Mouse (Mus musculus) embryonic facial prominence, embryonic 14.5 days (tissue): ENCODE results near the gene Psme1. TPM values are rescaled to one million over a fixed set of nuclear protein-coding genes. Genes with fewer than 3 reads are reported as not detected.

Experiments
- ATAC-seq: fragments of 200-750 bp; cut with Nextera tagmentation; 2 replicates; pipeline ENCODE4 v1.8.0; 2017; ENCODE audit warnings: low read depth, moderate number of reproducible peaks, moderate TSS enrichment
- DNase-seq: peaks from one replicate; pipeline ENCODE4 v3.0.0-alpha.2; 2015; ENCODE audit warnings: low spot score
- H3K27ac ChIP-seq: fragments of 300-500 bp; sonication (generic); replicated peaks from 2 replicates; pipeline ENCODE4 v1.5.1; 2014; ENCODE audit warnings: low read depth, mild to moderate bottlenecking, low read length, moderate library complexity
- H3K27me3 ChIP-seq: fragments of 300-500 bp; sonication (generic); replicated peaks from 2 replicates; pipeline ENCODE4 v1.6.1; 2014; ENCODE audit warnings: low read length; ENCODE audit not compliant: control insufficient read depth, insufficient read depth
- H3K36me3 ChIP-seq: fragments of 300-500 bp; sonication (generic); 2 replicates; pipeline ENCODE4 v1.6.1; 2014; ENCODE audit warnings: low read length, mixed read lengths; ENCODE audit not compliant: control insufficient read depth, insufficient read depth
- H3K4me1 ChIP-seq: fragments of 300-500 bp; sonication (generic); 2 replicates; pipeline ENCODE4 v1.6.1; 2014; ENCODE audit warnings: antibody characterized with exemption, low read length; ENCODE audit not compliant: control insufficient read depth, insufficient read depth
- H3K4me2 ChIP-seq: fragments of 300-500 bp; sonication (generic); 2 replicates; pipeline ENCODE4 v1.6.1; 2014; ENCODE audit warnings: low read depth, mild to moderate bottlenecking, low read length, moderate library complexity, mixed read lengths
- H3K4me3 ChIP-seq: fragments of 300-500 bp; sonication (generic); 2 replicates; pipeline ENCODE4 v1.5.1; 2014; ENCODE audit warnings: low read depth, mild to moderate bottlenecking, low read length
- H3K9ac ChIP-seq: fragments of 300-500 bp; sonication (generic); 2 replicates; pipeline ENCODE4 v1.6.1; 2014; ENCODE audit warnings: low read depth, mild to moderate bottlenecking, low read length, moderate library complexity, mixed read lengths
- H3K9me3 ChIP-seq: fragments of 300-500 bp; sonication (generic); 2 replicates; pipeline ENCODE4 v1.6.1; 2016; ENCODE audit warnings: low read length; ENCODE audit not compliant: control insufficient read depth
- WGBS: fragments of 180-500 bp; shearing (Covaris S2); extraction: QIAGEN DNeasy Blood & Tissue Kit; methylation state at CpG from one replicate; pipeline ENCODE4 v1.1.7; 2014; 5-methylcytosine and 5-hydroxymethylcytosine counted together
- polyA plus RNA-seq: library from polyadenylated mRNA; unstranded; fragments of >200 nt; fragmentation: Nextera tagmentation; extraction: Ambion mirVana; gene quantifications from 2 replicates; pipeline ENCODE4 v1.2.1, GENCODE M21; 2014

Psme1 gene
- polyA plus RNA-seq, 1 experiment from 2014 or later, result 123 TPM

GRCm38 (mm10) chr14:55603271-55603632, 25.3 kb downstream of the Psme1 start, which contains the start of gene Irf9:
Gene Irf9, plus strand, starts transcription at chr14:55603571.
- Histone ChIP-seq H3K9me3 (no peaks in the 10 kb centered on the region), H3K4me2 (peak within 1 kb of the TSS; percentile 59), H3K4me3 (peak within 1 kb of the TSS; percentile 42), H3K27me3 (no peaks in the 10 kb centered on the region), H3K36me3 (peaks cover 81% of the 10 kb centered on the region), H3K9ac (peak within 1 kb of the TSS; percentile 60), H3K4me1 (peaks cover 4% of the 10 kb centered on the region; the same call in 1 of the 2 replicates), H3K27ac (peak within 1 kb of the TSS; percentile 48)
- DNase-seq (no peak), ATAC-seq (no peak)
- WGBS, result 83% methylated on average over 7 of the region's 7 CpGs

GRCm38 (mm10) chr14:55603633-55604576, 26.0 kb downstream of the Psme1 start:
- Histone ChIP-seq H3K4me3 (peak overlapping the region; percentile 42), H3K9ac (peak overlapping the region; percentile 60), H3K27ac (peak overlapping the region; percentile 48), H3K36me3 (peaks cover 81% of the 10 kb centered on the region), H3K4me1 (peaks cover 4% of the 10 kb centered on the region; the same call in 1 of the 2 replicates), H3K9me3 (no peaks in the 10 kb centered on the region), H3K27me3 (no peaks in the 10 kb centered on the region), H3K4me2 (peak overlapping the region; percentile 59)
- ATAC-seq (peak; percentile 95), DNase-seq (peak; percentile 95)
- WGBS, result 18% methylated on average over 19 of the region's 19 CpGs

- 0 out of 2 replicates have a peak overlapping the region, but pooled peaks have one; percentile 42 for H3K4me3 ChIP-seq
- peak overlapping the region; percentile 59 for H3K4me2 ChIP-seq
Observed at GRCm38 (mm10) chr14:55604823-55605222, 26.9 kb downstream of the Psme1 start.

GRCm38 (mm10) chr14:55605743-55606459, 28.0 kb downstream of the Psme1 start:
- Histone ChIP-seq H3K27ac (no peak overlapping the region), H3K4me2 (no peak overlapping the region), H3K9me3 (no peaks in the 10 kb centered on the region), H3K36me3 (peaks cover 73% of the 10 kb centered on the region), H3K4me1 (peaks cover 4% of the 10 kb centered on the region; the same call in 1 of the 2 replicates), H3K9ac (no peak overlapping the region), H3K4me3 (no peak overlapping the region), H3K27me3 (no peaks in the 10 kb centered on the region)
- ATAC-seq, result no peak
- DNase-seq, result no peak
- 87% methylated on average over 16 of the region's 16 CpGs for WGBS

More at GRCm38 (mm10) chr14:55604823-55605222, 26.9 kb downstream of the Psme1 start:
- Histone ChIP-seq H3K27me3 (no peaks in the 10 kb centered on the region), H3K9ac (0 out of 2 replicates have a peak overlapping the region, but pooled peaks have one; percentile 14), H3K36me3 (peaks cover 81% of the 10 kb centered on the region), H3K27ac (0 out of 2 replicates have a peak overlapping the region, but pooled peaks have one; percentile 24), H3K9me3 (no peaks in the 10 kb centered on the region), H3K4me1 (peaks cover 4% of the 10 kb centered on the region; the same call in 1 of the 2 replicates)
- ATAC-seq (no peak), DNase-seq (no peak)
- WGBS, result 86% methylated on average over 11 of the region's 11 CpGs

- H3K9me3 ChIP-seq, result no peaks in the 10 kb centered on the region
- H3K4me1 ChIP-seq, result peaks cover 4% of the 10 kb centered on the region; the same call in 1 of the 2 replicates
- 94% methylated on average over 6 of the region's 6 CpGs for WGBS
- no peak overlapping the region for H3K4me3 ChIP-seq
- peaks cover 49% of the 10 kb centered on the region for H3K36me3 ChIP-seq
- no peak overlapping the region for H3K4me2 ChIP-seq
- H3K27me3 ChIP-seq, result no peaks in the 10 kb centered on the region
- no peak overlapping the region for H3K9ac ChIP-seq
- no peak for DNase-seq
- ATAC-seq, result no peak
- no peak overlapping the region for H3K27ac ChIP-seq
Observed at GRCm38 (mm10) chr14:55608339-55608738, 30.4 kb downstream of the Psme1 start.

- Histone ChIP-seq H3K4me2 (no peak overlapping the region), H3K9ac (no peak overlapping the region), H3K27ac (no peak overlapping the region), H3K36me3 (peaks cover 18% of the 10 kb centered on the region), H3K9me3 (no peaks in the 10 kb centered on the region), H3K4me1 (no peaks in the 10 kb centered on the region), H3K4me3 (no peak overlapping the region), H3K27me3 (no peaks in the 10 kb centered on the region)
- WGBS, result 63% methylated on average over 6 of the region's 6 CpGs
- DNase-seq (peak; percentile 8), ATAC-seq (no peak)
Observed at GRCm38 (mm10) chr14:55613346-55613745, 35.4 kb downstream of the Psme1 start.

- no peaks in the 10 kb centered on the region for H3K27me3 ChIP-seq
- H3K9me3 ChIP-seq, result no peaks in the 10 kb centered on the region
- DNase-seq (no peak), ATAC-seq (no peak)
- peaks cover 4% of the 10 kb centered on the region; the same call in 1 of the 2 replicates for H3K4me1 ChIP-seq
- 0 out of 2 replicates have a peak, but pooled peaks cover 5% of the 10 kb centered on the region for H3K36me3 ChIP-seq
- H3K4me3 ChIP-seq, result no peak overlapping the region
- H3K9ac ChIP-seq, result no peak overlapping the region
- H3K27ac ChIP-seq, result no peak overlapping the region
- WGBS, result 73% methylated on average over 7 of the region's 7 CpGs
- no peak overlapping the region for H3K4me2 ChIP-seq
Observed at GRCm38 (mm10) chr14:55614565-55615178, 36.7 kb downstream of the Psme1 start.

GRCm38 (mm10) chr14:55615876-55616275, 38.0 kb downstream of the Psme1 start:
- peaks cover 4% of the 10 kb centered on the region; the same call in 1 of the 2 replicates for H3K4me1 ChIP-seq
- H3K4me3 ChIP-seq, result no peak overlapping the region
- WGBS, result 39% methylated on average over 2 of the region's 2 CpGs
- ATAC-seq, result no peak
- H3K4me2 ChIP-seq, result no peak overlapping the region
- H3K27me3 ChIP-seq, result no peaks in the 10 kb centered on the region
- no peaks in the 10 kb centered on the region for H3K9me3 ChIP-seq
- no peak for DNase-seq
- H3K36me3 ChIP-seq, result no peaks in the 10 kb centered on the region
- H3K27ac ChIP-seq, result no peak overlapping the region
- no peak overlapping the region for H3K9ac ChIP-seq
